Mouse (Mus musculus): ENCODE measurements around the gene Skap1.

The Skap1 gene

DNA sequence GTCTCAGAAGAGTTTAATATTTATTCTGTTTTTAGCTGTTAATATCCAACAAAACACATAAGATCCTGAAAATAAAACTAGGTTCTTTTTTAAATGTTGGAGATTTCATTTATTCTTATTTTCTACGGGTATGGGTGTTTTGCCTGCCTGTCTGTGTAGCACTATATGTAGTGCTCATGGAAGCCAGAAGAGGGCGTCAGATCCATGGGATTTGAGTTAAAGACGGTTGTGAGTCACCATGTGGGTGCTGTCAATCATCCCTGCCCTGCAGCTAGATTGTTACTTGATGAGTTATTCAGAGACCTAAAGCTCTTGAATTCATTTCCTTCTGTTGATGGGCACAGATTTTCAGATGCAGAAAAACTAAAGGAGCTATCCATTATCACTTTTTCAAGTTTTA, 108.1 kb downstream of the Skap1 start:
- DNase-seq, result no peak

DNA sequence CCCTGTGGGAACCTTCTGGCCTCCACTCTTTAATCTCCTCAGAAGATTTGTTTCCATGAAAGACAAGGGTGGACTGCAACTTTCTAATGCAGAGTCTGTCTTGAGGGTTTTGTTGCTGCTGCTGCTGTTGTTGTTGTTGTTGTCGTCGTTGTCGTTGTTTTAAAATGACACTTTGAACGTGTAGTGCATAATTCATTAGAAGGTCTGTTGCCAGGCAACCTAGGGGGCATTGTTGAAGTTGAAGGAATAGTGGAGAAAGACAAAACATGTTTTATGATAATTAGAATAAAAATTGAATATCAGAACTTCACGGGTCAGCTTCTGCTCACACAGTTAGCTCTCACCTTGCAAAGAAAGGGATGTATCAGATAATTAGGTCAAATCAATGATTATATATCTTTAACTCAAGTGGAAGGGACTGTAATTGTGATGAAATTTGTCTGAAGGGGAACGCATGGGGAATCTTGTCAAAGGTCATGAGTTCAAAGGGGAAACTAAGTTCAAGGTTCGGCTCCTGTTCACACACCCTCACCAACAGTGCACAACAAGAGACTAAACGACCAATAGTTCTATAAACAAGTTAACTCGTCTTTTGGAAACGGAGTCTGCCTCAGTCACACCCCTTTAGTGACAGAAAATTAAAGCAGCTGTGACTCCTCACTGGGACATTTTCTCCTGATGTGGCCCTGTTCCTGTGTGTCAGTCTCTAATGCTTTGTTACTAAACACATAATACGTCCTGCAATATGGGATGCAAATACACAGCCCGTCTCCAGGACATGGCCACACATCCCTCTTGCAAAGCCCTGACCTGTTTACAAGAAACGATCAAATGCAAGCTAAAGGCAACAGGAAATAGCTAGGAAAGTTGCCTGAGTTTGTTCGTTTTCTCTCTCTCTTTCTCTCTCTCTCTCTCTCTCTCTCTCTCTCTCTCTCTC, 112.4 kb downstream of the Skap1 start:
- DNase-seq, result no peak

DNA sequence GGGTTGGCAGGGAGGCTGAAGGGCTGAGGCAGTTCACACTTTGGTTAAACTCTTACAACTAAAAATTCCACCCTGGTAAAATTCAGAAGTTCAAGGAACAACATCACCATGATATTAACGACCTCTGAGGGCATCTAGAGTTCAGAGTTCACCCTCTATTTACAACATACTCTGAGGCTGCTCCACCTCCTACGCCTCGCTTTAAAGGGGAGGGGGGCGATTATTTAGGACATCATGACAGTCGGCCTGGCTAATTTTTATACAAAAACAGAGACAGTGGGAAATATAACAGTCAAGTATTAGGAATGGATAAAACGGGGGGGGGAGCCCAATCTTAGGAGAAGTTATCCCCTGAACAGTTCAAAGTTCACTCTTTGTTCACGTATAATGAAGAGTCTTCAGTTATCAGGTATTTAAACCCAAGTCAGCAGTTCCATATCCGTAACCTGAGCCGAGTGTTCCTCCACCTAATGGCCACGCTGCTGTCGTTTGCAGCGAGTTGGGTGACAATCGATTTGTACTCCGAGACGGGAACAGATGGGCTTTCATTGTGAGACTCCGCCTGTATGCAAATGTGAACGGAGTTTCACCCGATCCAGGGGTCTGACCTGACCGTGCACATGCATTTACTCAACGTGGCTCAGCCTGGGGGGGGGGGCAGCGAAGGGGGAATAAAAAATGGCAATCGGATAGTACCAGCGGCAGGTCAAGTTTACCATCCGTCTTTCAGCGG, 114.3 kb downstream of the Skap1 start:
- no peak for DNase-seq

DNA sequence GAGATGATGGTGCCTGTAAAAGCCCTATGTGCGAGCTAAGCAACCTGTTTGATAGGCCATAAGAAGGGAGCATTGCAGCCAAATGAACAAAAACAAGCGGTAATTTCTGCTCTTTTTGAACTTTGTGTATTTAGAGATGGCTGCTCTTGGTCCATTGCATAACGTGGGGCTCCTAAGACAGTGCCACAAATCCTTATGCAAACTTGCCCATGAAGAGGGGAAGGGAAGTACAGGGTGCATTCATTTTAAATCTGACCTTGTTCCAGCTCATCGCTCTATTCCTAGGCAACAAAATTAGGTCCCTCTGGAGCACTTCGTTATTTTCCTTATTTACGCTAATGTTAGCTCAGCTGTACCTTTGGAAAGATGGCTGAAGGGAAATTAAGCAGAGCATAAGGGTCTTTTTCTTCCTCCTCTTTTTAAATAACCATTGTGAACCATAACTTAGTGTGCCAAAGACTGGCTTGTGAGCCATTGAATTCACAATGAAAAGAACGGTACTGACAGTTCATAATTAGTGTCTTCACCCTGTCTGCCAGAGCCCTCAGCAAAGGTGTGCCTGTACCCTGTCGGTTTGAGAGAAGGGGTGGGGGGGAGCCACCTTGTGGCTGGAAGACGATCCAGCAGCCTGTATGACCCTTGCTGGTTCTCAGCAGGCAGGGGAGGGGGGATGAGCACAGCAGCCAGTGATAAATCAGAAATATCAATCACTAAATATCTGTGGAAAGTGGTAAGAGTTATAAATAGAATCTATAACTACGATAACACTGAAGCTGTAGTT, 117.4 kb downstream of the Skap1 start:
- peak; percentile 60 for DNase-seq

DNA sequence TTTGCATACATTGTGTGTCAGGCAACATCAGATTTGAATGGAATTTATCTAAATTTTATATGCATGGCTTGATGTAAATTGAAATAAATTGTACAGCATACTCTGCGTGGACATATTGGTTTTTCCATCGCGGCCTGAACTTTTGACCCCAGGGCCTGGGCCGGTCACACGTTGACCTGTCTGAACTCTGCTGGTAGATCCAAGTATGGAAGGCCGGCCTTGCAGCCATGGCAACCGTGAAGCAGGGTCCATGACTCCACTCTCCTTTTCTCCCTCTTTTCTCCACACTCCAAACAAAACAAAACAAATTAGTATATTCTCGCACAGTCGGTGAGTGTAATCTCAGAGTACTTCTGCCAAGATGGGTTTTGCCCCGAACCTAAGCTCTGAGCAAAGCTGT, 118.2 kb downstream of the Skap1 start:
- DNase-seq, result no peak

DNA sequence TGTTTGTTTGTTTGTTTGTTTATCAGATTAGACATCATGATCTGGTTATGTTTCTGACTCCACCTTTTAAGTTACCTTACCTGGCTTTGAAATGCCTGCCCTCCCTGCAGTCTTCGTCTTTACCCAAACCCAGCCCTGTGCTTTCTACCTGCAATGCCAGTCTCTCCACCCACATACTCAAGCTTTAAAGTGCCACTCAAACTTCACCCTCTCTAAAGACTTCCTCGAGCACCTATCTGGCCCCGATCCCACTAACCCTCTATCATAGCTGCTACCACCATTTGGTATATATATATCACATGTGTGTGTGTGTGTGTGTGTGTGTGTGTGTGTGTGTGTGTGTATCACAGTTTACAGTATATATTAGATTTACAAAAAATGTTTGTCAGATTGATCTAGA, 125.4 kb downstream of the Skap1 start:
- DNase-seq, result no peak

DNA sequence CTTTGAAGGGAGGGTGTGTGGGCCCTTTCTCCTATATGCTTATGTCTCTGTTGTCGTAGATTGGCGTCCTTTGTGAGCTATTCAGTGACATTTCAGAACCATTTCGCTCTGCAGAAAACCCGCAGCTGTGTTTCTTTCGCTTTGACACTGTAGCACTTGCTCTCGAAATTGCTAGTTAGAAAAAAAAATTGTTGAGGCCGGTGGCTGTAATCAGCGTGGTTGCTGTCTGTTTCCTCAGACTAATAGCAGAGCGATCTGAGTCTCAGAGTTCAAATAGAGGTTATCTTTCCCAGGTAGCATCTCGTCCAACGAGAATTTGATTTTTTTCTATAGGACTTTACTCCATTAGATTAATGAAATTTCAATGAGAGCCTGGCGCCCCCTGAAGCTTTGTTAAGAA, 131.5 kb downstream of the Skap1 start:
- no peak for DNase-seq

DNA sequence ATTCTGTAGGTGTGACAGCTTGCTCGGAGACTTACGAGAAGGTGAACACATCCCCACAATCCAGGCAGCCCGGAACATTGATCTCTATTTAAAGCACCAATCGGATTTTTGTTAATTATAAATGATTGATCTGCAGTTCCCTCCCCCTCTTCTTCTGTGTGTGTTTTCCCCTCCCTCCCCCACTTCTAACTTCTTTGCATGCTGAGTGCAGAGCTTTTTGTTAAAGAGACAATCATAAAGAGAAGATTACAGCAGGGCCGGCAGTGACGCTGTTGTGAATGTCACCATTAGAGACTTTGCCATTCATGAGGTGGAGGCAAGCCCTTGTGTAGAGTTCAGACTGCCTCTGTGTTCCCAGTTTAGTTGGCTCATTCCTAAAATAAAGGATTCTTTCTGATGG, 131.9 kb downstream of the Skap1 start:
- DNase-seq, result no peak

DNA sequence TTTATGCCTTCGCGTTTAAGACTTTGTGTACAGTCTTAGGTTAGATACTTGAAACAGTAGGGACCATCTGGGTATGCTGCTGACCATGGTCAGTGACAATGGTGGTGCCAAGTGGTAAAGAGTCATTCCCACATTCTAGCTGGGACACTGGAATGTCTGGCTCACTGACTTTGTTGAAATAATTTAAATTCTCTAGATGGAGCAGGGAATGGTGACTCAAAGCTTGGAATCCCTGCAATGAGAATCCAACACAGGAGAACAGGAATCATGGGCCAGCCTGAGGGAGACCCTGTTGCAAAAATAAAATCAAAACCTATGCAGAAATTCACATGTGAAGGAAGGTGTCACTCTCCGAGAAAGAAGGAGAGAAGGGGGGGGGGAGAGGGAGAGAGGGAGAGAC, 138.4 kb downstream of the Skap1 start:
- DNase-seq, result no peak

DNA sequence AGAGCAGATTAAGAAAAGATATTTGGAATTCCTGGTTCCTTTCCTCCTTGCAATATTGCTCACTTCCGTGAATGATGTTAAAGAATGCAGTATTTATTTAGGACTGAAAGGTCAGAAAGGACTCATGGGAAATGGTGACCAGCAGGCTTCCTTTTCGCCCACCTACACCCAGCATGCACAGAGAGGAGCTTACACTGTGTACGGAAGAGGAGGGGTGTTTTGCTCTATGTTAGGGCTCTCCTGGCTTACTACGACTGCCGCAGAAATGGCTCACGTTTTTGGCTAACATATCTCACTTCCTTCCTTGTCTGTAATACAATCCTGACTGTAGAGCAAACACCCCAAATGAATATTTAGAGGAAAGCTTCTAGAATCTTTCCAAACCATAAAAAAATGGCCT, 139.9 kb downstream of the Skap1 start:
- DNase-seq, result no peak

DNA sequence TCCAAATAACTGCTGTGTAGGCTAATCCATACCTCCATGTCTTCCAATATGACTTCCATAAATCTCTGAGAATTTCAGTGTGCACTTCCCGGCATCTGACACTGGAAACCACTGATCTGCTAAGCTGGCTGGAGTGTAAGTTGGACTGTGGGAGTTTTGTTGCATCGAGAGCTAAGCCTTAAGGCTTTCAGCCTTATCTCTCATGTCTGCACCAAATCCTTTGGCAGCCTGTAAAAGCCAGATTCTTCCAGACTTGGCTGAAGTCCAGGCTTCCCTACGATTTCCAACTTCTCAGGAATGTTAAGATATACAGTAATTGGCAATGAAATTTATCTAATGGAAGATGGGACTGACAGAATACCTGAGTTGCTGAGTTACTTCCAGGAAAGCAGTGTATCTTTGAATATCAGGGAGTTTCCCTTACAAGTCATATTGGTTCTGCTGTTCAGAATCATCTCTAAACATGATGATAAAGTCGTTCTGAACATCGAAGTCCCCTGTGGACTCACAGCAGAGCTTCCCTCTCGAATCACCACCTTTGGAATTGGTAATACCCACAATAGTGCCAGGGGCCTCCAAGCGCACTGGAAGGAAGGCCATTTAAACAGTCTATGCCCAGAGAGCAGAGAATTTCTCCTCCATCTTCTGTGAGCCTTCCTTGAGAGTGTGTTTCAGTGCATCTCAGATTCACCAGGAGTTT, 140.5 kb downstream of the Skap1 start:
- no peak for DNase-seq

DNA sequence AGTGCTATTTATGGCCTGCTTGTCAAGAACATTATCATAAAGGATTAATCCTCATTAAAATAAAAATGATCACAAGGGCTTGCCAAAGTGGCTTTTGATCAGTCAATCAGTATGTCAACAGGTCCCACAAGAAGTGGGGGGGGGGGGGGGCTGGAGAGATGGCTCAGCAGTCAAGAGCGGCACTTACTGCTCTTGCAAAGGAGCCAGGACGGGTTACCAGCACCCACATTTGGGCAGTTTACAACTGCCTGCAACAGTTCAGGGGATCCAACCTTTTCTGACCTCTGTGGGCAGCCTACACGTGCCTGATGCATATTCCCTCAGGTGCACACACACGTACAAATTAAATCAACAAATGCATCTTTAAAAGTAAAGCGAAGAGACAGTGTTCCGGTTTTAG, 141.1 kb downstream of the Skap1 start:
- no peak for DNase-seq

DNA sequence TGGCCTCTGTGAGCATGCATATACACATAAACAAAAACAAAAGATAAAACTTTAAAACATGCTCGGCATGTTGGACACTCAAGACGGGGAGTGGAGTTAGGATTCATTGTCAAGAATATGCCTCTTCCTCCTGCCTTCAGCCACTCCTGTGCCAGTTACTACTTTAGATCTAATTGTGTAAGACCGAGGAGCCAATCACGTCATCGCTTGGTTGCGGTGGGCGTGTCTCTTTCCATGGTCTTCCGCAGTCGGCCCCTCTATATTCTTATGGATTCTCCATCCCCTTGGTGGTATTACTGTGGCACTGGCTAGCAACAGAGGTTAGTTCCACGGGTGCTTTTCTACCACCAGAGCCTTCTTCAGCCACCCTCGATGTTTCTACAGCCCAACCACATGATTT, 148.2 kb downstream of the Skap1 start:
- no peak for DNase-seq

DNA sequence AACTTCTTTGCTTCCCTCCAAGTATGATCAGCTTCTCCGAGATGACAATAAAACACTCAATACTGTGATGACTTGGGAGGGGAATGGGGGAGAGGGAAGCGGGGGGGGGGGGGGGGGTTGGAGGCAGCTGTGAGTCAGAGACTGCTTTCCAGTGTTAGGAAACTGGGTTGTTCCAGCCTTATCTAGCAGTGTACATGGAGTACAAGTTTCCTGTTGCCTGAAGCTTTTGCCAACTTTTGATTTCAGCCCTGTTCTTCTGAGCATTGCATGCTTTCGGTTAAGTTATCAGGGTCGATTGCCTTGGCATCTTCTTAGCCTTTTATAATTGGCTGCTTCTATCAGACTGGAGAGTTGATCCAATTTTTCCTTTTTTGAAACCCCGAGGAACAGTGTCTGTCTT, 152.4 kb downstream of the Skap1 start:
- DNase-seq, result no peak

DNA sequence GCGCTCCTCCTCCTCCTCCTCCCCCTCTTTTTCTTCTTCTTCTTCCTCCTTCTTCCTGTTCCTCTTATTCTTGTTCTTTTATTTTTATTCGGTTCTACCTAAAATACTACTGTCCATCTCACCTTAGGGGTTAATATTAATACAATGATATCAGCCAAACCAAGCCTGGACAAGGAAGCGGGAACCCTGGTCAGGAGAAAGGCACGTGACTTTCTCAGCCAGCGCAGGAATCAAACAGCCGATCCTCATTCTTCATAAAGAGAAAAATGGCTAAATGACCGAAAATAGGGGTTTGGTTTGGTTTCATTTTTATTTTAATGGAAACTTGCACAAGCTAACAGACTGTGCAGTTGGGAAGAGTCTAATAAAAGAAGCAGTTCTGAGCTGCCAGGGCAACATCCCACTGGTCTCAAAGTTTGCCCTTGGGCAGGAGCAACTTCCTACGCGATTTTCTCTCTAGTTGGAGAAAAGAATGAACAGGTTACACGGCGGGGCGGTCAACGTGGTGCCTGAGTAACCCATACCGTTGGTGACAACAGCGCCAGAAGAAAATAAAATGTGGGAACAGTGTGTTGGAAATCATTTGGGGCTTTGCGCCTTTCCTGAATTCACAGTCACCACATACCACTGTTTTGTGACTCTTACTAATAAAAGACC, 154.5 kb downstream of the Skap1 start:
- no peak for DNase-seq

DNA sequence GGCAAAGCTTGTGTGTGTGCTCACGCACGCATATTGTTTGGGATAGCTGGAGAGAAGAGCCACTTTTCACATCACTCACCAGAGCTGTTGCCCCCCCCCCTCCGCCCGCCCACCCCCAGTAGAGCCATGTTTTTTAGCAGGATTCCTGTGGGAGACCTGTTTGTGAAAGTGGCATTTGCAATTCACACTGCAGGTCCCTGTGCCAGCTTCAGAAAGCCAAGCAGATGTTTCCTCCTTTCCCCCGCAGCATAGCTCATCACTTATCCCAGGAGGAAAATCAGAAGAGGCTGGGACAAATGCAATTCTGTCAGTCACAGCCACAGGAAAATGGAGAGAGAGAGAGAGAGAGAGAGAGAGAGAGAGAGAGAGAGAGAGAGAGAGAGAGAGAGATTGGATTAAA, 155.2 kb downstream of the Skap1 start:
- DNase-seq, result no peak

DNA sequence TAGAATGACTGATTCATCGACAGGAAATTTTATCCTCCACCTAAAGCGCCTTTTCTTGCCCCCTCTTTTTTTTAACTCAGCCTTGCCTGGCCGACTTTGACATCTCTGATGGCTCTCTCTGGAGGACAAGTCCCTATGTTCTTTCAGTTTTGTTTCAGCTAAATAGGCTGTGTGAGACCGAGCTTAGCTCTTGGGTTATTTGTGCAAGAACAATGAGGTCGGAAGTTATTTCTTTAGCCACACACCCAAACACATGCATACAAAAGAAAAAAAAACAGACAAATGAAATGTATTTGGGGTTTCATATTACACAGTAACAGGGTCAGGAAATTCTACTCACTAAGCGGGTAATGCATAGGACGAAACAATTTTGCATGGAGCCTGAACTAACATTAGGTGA, 155.6 kb downstream of the Skap1 start:
- no peak for DNase-seq

DNA sequence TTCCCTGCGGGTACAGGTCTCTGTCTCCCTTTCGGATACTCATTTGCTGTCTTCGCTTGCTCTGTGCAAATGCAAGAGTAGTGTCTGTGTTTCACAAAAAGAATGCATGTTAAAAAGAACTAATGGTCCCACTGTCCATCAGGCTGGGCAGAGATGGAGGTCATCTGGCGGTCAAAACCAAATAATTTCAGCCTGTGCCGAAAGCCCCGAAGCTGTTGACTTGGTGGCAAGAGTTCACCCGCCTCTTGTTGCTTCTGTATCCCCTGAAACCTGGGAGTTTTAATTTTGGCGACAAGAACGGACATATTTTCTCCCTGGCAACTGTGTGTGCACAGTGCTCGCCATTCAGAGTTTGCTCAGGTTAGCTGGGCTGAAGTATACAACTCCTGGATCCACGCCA, 156.3 kb downstream of the Skap1 start:
- DNase-seq, result no peak

DNA sequence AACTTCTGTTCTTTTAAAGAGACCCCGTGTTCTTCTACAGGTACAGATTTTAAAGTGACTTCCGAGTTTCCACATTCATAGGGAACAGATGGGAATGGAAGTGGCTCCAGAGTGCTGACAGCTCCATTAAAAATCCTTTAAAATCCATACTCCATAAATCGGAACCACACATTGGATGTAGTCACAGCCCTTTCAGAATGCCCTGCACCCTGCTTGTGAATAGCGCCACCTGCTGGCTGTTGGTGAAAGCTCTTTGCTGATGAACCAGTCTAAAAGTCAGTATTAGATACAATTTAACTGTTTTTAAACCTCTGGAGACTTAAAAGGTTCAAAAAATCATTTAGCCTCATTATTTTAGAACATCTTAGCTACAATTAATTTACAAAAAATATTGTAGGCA, 156.8 kb downstream of the Skap1 start:
- peak; percentile 71 for DNase-seq

DNA sequence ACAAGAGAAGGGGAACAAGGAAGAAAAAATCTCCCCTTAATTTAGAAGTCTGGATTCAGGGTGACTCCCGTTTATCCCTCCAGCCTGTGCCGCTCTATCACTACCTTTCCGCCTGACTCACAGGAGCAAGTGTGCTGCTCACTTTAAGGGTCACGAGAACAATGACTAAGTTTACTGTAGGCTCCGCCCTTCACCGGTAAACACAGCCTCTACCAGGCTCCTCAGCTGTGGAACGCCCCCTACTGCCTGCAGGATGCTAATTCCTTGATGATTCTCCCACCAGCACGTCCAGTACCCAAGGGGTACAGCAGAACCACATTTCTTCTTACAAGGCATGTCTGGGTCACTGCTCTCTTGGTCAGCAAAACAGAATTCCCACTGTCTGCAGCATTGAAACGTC, 158.4 kb downstream of the Skap1 start:
- DNase-seq, result peak; percentile 36

DNA sequence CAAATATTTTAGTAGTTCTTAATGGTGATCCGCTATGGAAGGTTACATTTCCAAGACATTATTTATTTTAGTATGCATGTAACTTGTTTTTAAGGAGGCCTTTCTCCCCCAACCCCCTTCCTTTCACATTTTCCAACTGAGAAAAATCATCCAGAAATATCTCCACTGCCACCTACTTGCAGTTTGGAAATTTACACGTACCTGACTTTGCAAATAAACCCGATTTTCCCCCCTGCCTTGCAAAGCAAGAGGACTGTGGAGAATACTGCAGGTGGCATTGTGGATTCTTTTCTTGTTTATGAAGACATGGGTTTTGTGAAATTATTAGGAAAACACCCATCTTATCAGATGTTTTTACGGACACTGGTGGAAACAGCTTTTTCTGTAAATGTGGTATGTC, 160.0 kb downstream of the Skap1 start:
- no peak for DNase-seq

DNA sequence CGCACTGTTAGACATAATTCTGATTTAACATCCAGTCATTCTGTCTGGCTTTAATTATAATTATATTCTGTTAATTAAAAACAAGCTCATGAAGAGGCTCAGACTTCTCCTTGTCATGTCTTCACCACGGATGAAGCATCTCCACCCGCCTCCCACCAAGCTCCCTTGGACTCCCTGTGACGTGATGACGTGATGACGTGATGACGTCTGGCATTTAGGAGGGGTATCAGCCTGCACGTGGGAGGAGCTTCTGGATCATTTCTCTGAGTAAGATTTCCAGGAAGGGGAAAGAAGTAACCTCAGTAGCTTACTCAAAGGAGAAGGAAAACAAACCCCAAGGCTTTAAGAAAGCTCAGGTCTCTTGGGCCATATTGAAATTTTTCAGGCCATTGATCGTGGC, 165.4 kb downstream of the Skap1 start:
- no peak for DNase-seq
